Mouse (Mus musculus) spleen, adult 12 weeks (tissue): ENCODE measurements around the gene Gm3095.
"Not testable (repeated sequence)": the region's sequence is repeated elsewhere in the genome, so short reads cannot be mapped to it uniquely, and the experiment has no call there.

Source experiments
- DNase-seq: peaks from one replicate; pipeline ENCODE4 v3.0.0; 2022; ENCODE audit warnings: low spot score

Gene Gm3095

GRCm38 (mm10) chr14:3963247-3963646, at the start of gene Gm3095:
Gene Gm3095 (plus strand): TSS chr14:3963547.
- DNase-seq, result not testable (repeated sequence)

GRCm38 (mm10) chr14:3931456-3931855, 31.9 kb upstream of the Gm3095 start, which contains the start of gene Gm3029:
Gene Gm3029 (plus strand): TSS chr14:3931756.
- DNase-seq, result not testable (repeated sequence)

DNA sequence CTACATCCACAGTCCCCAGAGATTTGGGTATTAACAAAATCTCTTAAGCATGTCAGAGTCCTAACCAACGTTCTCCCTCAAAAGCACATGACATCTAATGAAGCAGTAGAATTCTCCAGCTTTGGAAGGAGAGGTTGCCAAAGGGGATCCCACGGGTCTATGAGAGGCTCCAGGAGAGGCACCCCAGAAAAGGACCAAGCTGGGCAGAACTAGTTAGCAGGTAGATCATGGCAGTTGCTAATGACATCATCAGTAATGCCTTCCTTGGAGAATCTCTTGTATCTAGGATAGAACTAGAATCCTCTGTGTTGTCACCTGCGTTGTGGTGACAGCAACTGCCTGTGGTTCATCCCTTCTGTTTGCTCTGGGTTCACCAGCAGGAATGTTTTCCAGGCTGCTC, 34.7 kb downstream of the Gm3095 start, which contains the start of gene Gm3099:
Gm3099 (plus strand) TSS at position 301 of the 400 bp plus-strand sequence.
- DNase-seq, result not testable (repeated sequence)
